Mouse (Mus musculus): ENCODE data around the gene Unc93b1.

Gene Unc93b1

GRCm38 (mm10) chr19:3914535-3914934, 20.5 kb upstream of the Unc93b1 start:
- no peak for DNase-seq

DNA sequence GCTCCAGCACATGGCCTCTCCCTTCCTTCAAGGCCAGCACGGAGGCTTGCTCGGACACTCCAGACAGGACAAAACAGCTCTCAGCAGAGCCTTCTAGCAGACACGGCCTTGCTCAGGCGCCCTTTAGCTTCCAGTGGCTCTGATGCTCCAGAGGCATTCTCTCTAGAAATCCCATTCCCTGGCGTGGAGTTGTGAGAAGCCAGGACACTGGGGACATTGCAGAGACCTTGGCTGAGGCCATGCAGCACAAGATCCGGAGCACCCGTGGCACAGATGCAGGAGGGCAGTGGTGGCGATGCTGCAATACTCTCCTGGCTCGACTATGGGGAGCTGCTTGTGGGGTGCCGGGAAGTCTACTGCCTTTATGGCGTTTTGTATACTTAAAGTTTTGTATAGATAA, 18.3 kb upstream of the Unc93b1 start:
- no peak for DNase-seq

DNA sequence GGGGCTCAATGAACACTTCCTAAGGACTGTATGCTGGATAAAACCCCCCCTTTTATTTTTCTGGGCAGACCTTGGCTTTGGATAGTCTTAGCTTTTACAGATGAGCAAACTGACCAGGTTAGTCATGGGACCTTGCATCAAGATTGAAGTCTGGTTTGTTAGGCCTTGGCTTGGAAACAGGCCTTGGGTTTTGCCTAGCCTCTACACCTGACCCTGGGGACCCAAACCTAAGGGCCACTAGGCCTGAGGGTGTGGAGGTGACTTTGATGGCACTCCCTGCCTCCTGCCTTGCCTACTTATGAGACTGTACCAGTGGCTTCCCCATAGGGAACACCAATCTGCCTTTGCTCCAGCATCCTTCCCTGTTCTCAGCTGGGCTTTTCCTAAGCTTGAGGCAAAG, 15.1 kb upstream of the Unc93b1 start:
- no peak for DNase-seq

DNA sequence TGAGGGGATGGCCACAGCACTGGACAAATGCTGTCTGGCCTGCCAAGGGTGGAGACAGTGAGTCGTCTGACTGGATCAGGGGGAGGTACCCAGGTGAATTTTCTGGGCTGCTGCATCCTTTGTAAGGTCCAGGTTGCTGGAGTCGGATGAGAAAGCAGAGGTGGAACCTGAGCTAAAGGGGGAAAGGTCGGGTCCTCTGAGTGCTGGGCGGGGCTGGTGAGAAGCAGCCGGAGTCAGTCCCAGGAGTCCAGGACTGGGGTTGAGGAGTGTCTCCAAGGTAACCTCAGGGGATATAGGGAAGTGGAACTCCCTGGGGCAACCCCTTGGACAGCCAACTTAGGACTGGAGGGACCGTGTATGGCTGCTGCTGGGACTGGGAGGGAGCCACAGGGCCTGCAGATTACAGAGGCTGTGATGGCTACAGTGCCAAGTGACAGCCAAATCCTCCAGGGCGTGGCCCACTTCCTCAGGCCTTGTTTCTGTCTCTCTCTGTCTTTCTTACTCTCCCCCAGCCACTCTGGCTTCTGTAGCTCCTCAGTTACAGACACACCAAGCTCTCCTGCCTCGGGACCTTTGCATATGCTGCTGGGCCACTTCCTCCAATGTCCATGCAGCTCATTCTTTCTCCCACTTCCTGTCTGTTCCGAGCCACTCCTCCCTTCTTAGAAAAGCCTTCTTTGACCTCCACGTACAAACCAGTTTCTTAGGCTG, 12.2 kb upstream of the Unc93b1 start:
- no peak for DNase-seq

- peak; percentile 67 for DNase-seq
Observed at GRCm38 (mm10) chr19:3923586-3923985, 11.4 kb upstream of the Unc93b1 start.

DNA sequence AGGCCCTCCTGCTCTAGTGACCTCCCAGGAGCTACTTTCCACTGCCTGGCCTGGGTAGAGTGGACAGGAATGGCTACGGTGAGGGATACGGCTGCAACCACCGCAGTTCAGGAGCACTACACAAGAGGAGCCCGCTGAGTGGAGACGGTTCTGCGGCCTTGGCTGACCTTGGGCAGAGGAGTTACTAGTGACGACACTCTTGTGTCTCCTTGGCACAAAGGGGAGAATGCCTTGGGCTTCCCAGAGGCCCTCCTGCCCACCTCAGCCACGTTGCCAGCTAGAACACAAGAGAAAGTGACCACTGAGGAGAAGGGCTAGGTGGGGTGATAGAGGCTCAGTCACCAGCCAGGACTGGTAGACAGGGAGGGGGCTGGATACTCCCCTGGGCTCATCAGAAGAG, 10.8 kb upstream of the Unc93b1 start:
- no peak for DNase-seq

DNA sequence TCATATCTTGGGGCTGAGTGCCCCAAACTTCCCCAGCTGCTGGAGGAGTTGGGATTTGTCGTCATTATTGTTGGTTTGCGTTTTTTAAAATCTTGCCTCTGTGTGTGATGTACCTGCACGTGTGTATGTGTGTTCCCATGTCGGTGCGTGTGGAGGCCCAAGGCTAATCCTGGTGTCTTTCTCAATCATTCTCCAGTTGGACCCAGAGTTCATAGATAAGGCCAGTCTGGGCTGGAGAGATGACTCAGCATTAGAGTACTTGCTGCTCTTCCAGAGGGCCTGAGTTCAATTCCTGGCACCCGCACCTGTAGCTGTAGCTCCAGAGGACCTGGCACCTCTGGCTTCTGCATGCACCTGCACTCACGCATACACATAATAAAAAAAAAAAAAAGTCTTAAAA, 10.1 kb upstream of the Unc93b1 start:
- DNase-seq, result no peak

- no peak for DNase-seq
Observed at GRCm38 (mm10) chr19:3925859-3926258, 9.1 kb upstream of the Unc93b1 start.

DNA sequence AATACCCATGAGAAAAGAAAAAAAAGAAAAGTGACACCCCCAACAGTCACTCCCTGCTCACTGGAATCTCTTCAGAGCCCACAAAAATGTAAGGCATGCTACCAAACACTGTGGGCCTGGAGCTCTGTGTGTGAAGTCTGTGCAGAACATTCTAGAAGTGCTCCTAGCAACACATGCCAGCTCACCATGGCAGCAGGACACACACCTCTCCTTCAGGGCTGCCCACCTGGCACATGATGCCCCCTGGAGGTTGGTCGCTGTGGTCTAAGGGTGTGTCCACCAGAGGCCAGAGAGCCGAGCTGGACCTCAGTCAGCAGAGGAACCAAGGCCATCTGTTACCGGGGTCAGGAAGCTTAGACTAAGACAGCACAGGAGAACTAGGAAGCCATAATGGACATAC, 8.7 kb upstream of the Unc93b1 start:
- DNase-seq, result no peak

DNA sequence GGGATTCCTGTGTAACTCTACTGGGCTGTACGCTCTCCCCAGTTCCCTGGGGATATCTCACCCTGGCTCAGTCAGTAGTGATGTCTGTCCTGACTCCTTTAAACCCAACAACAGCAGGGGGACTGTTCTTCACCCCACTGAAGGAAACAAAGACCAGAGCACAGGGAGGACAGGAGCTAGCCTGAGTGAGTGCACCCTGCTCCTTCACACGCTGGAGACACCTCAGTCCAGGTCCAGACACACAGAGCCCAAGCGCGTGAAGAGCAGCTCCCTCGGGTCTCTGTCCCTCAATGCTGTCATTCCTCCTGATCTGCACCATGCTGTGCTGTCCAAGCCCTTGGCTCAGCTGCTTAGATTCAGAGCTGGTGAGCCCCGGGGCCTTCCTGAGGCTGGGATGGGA, 8.3 kb upstream of the Unc93b1 start:
- DNase-seq, result no peak

DNA sequence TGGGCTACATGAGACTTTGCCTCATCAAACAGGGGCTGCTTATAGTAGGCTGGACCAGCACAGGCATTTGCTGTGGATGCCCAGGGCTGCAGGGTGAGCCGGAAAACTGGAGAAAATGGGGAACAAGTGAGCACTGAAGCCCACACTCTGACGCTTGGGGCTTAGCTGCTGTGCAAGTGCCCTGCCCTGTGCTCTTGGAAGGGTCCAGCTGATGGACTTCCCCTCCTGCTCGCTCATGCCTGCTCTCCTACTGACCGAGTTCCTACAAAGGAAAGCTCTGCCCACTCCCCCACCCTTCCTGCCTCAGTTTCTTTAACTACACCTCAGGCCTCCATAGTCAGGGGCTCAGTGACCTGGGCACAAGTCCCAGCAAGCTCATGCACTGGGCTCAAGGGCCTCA, 7.0 kb upstream of the Unc93b1 start:
- no peak for DNase-seq

DNA sequence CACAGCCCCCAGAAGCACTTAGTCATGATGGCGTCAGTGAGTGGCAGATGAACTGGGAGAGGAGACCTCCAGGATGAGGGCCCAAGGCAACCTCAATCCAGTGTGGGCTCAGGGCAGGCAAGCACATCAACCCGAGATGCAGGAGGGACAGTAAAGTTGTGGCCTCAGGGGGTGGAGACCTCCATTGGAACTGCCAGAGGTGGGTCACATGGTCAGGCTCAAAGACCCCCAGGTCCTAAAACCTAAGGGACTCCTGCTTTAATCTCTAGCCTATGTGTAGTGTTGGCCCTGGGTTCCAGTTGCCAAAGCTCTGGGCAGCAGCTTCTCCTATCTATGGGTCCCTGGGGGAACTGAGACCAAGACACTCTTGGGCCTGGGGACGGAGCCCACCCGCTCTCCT, 6.2 kb upstream of the Unc93b1 start:
- no peak for DNase-seq

DNA sequence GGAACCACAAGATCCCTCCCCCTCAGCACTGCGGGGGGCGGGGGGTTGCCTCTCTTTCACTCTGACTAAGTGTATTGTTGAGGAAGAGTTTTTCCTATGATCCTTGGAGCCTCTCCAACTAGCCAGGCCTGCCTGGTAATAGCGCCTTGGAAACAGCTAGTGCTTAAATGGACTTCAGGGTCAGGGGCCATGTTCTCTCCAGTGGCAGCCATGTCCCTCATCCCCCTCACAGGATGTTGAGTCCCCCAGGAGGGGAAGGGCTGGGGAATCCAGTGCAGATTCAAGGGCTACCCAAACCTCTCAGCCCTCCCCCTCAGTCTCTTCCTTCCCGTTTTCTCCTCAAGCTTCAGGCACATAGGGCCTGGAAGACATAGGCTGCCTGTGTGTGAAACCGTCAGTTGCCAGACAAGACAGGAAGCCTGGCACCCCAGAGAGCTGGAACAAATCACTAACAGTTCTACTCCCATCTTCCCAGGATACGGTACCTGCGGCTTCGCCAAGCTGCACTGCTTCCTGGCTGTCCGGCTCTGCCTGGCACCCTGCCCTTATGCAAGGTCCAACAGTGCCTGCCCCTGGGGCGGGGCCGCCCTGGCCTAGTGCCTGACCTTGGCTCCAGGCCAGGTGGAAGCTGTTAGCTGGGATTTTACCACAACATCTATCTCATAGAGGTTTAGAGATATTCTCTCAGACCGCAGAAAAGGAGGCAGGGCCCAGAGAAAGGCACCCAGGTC, 5.6 kb upstream of the Unc93b1 start, which contains the start of gene Aldh3b1:
Aldh3b1 (minus strand) TSS at position 598 of the 731 bp plus-strand sequence.
- peak; percentile 95 for DNase-seq

GRCm38 (mm10) chr19:3930262-3931057, 4.5 kb upstream of the Unc93b1 start:
- no peak for DNase-seq

DNA sequence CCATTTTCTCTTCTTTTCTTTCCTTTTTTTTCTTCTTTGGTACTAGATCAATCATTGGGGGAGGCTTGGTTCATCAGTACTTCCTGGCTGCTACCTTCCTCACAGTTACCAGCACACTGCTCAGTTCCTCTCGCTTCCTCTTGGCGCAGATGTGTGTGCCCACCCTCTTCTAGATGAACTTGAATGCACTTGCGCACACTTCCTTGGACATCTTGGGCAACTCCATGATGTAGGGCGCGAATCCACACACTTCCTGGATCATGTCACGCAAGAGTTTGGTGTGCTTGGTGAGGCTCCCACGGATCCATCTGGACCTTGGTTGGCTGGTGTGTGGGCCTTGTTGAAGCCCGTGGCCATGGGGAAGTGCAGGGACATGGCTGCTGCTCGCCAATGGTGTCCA, 3.3 kb upstream of the Unc93b1 start:
- DNase-seq, result no peak

DNA sequence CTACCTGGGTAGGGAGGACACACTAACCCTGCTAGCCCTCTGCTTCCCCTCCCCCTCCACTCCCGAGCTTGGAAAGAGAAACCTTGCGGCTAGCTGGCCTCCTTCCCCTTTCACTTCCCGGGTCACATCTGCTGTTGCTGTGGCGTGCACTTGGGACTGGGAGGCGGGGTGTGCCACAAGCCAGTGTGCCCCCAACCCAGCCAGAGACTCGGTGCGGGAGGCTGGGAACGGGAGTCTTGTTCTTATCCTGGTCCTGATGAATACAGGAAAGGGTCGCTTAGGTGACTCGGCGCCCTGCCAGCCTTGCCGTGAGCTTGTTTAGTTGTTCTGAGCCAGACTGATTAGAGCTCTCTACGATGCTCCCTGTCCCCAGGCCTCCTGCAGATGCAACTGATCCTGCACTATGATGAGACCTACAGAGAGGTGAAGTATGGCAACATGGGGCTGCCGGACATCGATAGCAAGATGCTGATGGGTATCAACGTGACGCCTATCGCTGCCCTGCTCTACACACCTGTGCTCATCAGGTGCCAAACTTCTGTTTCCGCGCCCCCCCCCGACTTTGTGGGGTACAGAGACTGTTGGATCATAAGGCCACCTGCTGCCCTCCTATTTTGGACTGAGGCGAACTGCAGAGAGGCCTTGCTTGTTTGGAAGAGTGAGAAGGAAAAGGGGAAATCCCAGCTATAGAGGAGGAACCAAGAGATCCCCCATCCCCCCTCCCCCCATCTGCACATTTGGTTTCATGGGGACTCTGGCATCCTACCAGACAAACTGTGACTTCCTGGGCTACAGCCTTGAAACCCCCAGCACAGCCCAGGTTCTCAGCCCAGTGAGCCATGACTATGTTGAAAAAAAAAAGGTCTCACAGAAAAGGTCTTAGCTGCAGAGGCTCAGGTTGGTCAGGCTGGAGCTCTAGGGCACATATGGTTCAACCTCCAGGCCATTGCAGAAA, 1.2 kb downstream of the Unc93b1 start:
- peak; percentile 68 for DNase-seq

DNA sequence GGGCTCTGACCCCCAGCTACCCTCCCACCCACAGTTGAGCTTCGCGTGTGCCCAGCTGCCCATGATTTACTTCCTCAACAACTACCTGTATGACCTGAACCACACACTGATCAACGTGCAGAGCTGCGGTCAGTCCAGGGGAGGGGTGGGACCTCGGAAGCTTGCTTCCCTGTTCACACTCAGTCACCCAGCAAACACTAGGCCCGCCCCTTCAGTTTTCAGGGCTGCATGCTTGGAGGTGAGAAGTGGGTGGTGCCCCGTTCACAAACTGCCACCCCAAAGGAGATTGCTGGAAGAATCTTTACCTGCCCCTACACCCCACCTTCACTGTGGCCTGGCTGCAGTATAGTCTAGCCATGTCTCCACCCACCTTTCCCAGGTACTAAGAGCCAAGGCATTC, 7.3 kb downstream of the Unc93b1 start:
- DNase-seq, result no peak

DNA sequence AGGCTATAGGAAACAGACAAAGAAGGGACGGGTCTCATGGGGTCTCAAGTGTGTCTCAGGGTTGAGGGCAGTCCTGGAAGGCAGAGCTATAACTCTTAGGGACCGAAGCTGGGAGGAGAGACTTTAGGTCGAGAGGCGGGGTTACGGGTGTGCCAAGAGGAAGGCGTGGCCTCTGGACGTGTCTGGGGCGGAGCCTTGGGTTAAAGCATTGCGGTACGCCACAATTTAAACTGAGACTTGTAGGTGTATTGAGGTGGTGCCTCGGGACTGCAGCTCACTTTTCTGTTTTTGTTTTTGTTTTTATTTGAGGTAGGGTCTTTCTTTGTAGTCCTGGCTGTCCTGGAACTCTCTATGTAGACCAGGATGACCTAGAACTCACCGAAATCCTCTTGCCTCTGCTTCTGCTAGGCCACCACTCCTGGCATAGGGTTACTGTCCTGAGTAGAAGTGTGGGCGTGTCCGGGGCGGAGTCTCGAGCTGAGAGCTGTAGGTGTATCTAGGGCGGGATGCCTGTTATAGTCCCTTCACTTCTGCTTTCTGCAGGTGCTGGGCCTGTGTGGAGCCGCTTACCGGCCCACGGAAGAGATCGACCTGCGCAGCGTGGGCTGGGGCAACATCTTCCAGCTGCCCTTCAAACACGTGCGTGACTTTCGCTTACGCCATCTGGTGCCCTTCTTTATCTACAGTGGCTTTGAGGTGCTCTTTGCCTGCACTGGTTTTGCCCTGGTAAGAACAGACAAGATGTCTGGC, 8.2 kb downstream of the Unc93b1 start:
- peak; percentile 55 for DNase-seq

- peak; percentile 71 for DNase-seq
Observed at GRCm38 (mm10) chr19:3945872-3946564, 11.0 kb downstream of the Unc93b1 start.

- peak; percentile 81 for DNase-seq
Observed at GRCm38 (mm10) chr19:3946715-3947114, 11.7 kb downstream of the Unc93b1 start.

- no peak for DNase-seq
Observed at GRCm38 (mm10) chr19:3947813-3948212, 12.8 kb downstream of the Unc93b1 start.

Measured in kidney, postnatal 14 days (tissue).